Mouse (Mus musculus): ENCODE measurements around the gene Ugt1a1. TPM values are rescaled to one million over a fixed set of nuclear protein-coding genes. Genes with fewer than 3 reads are reported as not detected.

Gene Ugt1a1
- polyA plus RNA-seq, 1 experiment from 2014 or later: not detected

DNA sequence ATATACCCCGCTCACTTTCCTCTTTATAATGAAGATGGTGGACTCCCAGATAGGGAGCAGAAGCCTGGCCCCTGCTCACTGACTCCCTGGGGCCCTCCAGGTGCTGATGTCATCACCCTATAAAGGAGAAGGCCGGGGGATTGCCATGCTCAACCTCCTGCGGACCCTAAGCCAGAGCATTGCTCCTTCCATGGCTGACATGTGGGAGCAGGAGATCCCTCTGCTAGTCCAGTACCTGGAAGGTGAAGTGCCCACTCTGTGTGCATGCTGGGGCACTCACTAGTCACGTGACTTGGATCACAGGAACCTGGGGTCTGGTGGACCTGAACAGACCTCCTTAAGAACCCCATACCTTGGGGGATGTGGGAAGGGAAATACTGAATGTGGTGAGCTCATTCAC, 28.8 kb downstream of the Ugt1a1 start:
- Histone ChIP-seq H3K4me2 (no peak overlapping the region), H3K27ac (replicated peaks) (no peak overlapping the region), H3K9ac (no peak overlapping the region), H3K36me3 (no peaks in the 10 kb centered on the region), H3K4me1 (replicated peaks) (no peaks in the 10 kb centered on the region), H3K27me3 (no peaks in the 10 kb centered on the region), H3K9me3 (peaks cover 87% of the 10 kb centered on the region), H3K4me3 (no peak overlapping the region)
- WGBS: 73% methylated on average over 4 of the region's 4 CpGs
- no peak; the same call in 1 of the 2 replicates for ATAC-seq (ENCODE audit: low FRiP score, low read depth)

DNA sequence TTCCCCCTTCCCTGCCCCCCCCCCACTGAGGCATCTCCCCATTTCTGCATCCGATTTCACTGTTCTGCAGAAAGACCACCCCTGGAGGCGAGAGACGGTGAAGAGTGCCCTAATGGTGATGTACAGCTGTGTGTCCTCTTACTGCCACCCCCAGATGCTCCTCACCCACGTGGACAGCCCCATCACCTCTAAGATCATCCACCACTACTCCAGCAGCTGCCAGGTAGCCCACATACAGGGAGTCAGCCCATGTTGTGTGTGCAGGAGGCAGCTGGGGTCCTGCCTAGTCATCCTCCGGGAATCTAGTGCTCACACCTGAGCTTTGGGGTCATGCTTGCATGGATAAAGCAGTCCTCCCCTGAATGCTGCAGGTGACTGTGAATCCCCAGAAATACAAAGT, 32.1 kb downstream of the Ugt1a1 start:
- H3K36me3 ChIP-seq: no peaks in the 10 kb centered on the region
- no peak overlapping the region for H3K4me3 ChIP-seq
- ATAC-seq (ENCODE audit: low FRiP score, low read depth): no peak
- peaks cover 83% of the 10 kb centered on the region for H3K9me3 ChIP-seq
- H3K4me2 ChIP-seq: no peak overlapping the region
- no peak overlapping the region for H3K27ac ChIP-seq (replicated peaks)
- no peak overlapping the region for H3K9ac ChIP-seq
- H3K4me1 ChIP-seq (replicated peaks): no peaks in the 10 kb centered on the region
- 68% methylated on average over 5 of the region's 5 CpGs for WGBS
- no peaks in the 10 kb centered on the region for H3K27me3 ChIP-seq

DNA sequence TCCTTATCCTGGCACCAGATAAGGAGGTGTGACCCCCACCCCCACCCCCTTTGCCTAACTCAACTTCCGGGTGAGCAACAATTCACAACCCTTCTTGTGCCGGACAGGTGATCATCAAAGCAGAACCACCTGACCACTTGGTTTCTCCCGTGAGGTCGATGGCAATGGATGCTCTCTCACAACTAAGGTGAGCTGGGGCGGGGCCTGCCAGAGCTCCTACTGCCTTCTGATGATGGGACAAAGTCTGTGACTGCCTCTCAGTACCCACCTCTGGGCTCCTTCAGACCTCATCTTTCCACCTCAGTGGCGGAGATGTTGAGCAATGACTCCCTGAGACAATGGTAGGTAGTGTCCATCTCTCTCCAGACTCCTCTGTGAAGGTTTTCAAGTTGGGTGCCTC, 34.1 kb downstream of the Ugt1a1 start:
- H3K27ac ChIP-seq (replicated peaks): no peak overlapping the region
- 78% methylated on average over 6 of the region's 6 CpGs for WGBS
- no peaks in the 10 kb centered on the region for H3K27me3 ChIP-seq
- H3K4me2 ChIP-seq: no peak overlapping the region
- H3K9ac ChIP-seq: no peak overlapping the region
- no peak overlapping the region for H3K4me3 ChIP-seq
- no peaks in the 10 kb centered on the region for H3K36me3 ChIP-seq
- no peaks in the 10 kb centered on the region for H3K4me1 ChIP-seq (replicated peaks)
- peaks cover 83% of the 10 kb centered on the region for H3K9me3 ChIP-seq
- no peak for ATAC-seq (ENCODE audit: low FRiP score, low read depth)

- H3K4me2 ChIP-seq: no peak overlapping the region
- peaks cover 86% of the 10 kb centered on the region for H3K9me3 ChIP-seq
- no peak overlapping the region for H3K9ac ChIP-seq
- no peak overlapping the region for H3K27ac ChIP-seq (replicated peaks)
- H3K27me3 ChIP-seq: no peaks in the 10 kb centered on the region
- WGBS: 45% methylated on average over 6 of the region's 6 CpGs
- no peaks in the 10 kb centered on the region for H3K36me3 ChIP-seq
- no peak overlapping the region for H3K4me3 ChIP-seq
- ATAC-seq (ENCODE audit: low FRiP score, low read depth): no peak
- H3K4me1 ChIP-seq (replicated peaks): no peaks in the 10 kb centered on the region
Observed at GRCm38 (mm10) chr1:88246386-88246785, 34.6 kb downstream of the Ugt1a1 start.

GRCm38 (mm10) chr1:88247660-88248059, 35.9 kb downstream of the Ugt1a1 start:
- Histone ChIP-seq H3K27me3 (no peaks in the 10 kb centered on the region), H3K36me3 (no peaks in the 10 kb centered on the region), H3K27ac (replicated peaks) (no peak overlapping the region), H3K9me3 (peaks cover 80% of the 10 kb centered on the region), H3K4me1 (replicated peaks) (no peaks in the 10 kb centered on the region), H3K9ac (no peak overlapping the region), H3K4me2 (no peak overlapping the region), H3K4me3 (no peak overlapping the region)
- ATAC-seq (ENCODE audit: low FRiP score, low read depth): no peak
- WGBS: 55% methylated on average over 2 of the region's 2 CpGs

- no peaks in the 10 kb centered on the region for H3K36me3 ChIP-seq
- no peaks in the 10 kb centered on the region for H3K4me1 ChIP-seq (replicated peaks)
- no peak overlapping the region for H3K4me2 ChIP-seq
- no peak overlapping the region for H3K27ac ChIP-seq (replicated peaks)
- H3K9me3 ChIP-seq: peaks cover 78% of the 10 kb centered on the region
- H3K4me3 ChIP-seq: no peak overlapping the region
- no peaks in the 10 kb centered on the region for H3K27me3 ChIP-seq
- ATAC-seq (ENCODE audit: low FRiP score, low read depth): no peak
- no peak overlapping the region for H3K9ac ChIP-seq
- WGBS: 73% methylated on average over 4 of the region's 4 CpGs
Observed at GRCm38 (mm10) chr1:88248658-88249057, 36.9 kb downstream of the Ugt1a1 start.

DNA sequence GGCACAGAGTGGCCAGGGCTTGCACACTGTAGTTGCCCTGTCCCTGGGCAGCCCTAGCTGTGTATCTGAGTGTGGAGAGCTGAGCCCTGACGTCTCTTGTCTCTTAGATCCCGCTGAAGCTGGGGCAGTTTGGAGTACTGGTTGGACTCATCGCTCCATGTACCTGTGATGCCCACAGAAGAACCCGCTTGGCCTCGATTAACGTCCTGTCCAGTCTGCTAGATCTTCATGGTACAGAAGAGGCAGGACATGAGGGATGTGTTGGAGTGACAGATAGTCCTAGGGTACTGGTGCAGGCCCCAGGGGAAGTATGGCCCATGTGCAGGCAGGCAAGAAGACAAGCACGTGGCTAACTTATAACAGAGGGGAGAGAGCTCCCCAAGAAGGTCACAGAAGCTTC, 37.8 kb downstream of the Ugt1a1 start:
- H3K9ac ChIP-seq: no peak overlapping the region
- H3K4me1 ChIP-seq (replicated peaks): no peaks in the 10 kb centered on the region
- peaks cover 78% of the 10 kb centered on the region for H3K9me3 ChIP-seq
- no peak overlapping the region for H3K4me3 ChIP-seq
- no peaks in the 10 kb centered on the region for H3K27me3 ChIP-seq
- no peak overlapping the region for H3K4me2 ChIP-seq
- no peak for ATAC-seq (ENCODE audit: low FRiP score, low read depth)
- WGBS: 81% methylated on average over 7 of the region's 7 CpGs
- H3K36me3 ChIP-seq: no peaks in the 10 kb centered on the region
- no peak overlapping the region for H3K27ac ChIP-seq (replicated peaks)

GRCm38 (mm10) chr1:88250023-88250422, 38.3 kb downstream of the Ugt1a1 start:
- Histone ChIP-seq H3K9me3 (peaks cover 78% of the 10 kb centered on the region), H3K36me3 (no peaks in the 10 kb centered on the region), H3K4me2 (no peak overlapping the region), H3K27me3 (no peaks in the 10 kb centered on the region), H3K27ac (replicated peaks) (no peak overlapping the region), H3K4me3 (no peak overlapping the region), H3K9ac (no peak overlapping the region), H3K4me1 (replicated peaks) (no peaks in the 10 kb centered on the region)
- WGBS: 84% methylated on average over 5 of the region's 5 CpGs
- no peak for ATAC-seq (ENCODE audit: low FRiP score, low read depth)

GRCm38 (mm10) chr1:88253106-88253505, 41.3 kb downstream of the Ugt1a1 start:
- H3K27ac ChIP-seq (replicated peaks): no peak overlapping the region

DNA sequence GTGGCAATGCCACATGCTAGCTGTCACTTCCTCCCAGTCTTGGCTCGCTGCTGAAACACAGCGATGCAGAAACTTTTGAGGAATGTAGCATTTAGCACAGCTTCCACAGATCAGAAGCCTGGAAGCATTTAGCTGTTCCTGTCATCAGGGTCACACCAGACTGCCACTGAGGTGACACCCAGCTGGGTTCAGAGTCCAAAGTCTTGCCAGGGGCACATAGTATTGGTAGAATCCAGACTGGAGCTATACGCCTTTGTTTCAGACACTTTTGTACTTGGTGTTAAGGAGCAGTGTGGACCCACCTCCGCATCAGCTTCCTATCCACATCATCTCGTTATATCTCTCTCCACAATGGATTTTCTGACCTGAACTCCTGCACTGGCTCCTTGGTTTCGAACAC, 41.8 kb downstream of the Ugt1a1 start:
- no peak overlapping the region for H3K4me2 ChIP-seq
- H3K4me3 ChIP-seq: no peak overlapping the region
- H3K36me3 ChIP-seq: no peaks in the 10 kb centered on the region
- no peaks in the 10 kb centered on the region for H3K27me3 ChIP-seq
- peaks cover 68% of the 10 kb centered on the region for H3K9me3 ChIP-seq
- no peak overlapping the region for H3K27ac ChIP-seq (replicated peaks)
- WGBS: 77% methylated on average over 6 of the region's 6 CpGs
- H3K4me1 ChIP-seq (replicated peaks): no peaks in the 10 kb centered on the region
- no peak for ATAC-seq (ENCODE audit: low FRiP score, low read depth)
- H3K9ac ChIP-seq: no peak overlapping the region

More at GRCm38 (mm10) chr1:88253106-88253505, 41.3 kb downstream of the Ugt1a1 start:
- Histone ChIP-seq H3K4me3 (no peak overlapping the region), H3K9me3 (peaks cover 72% of the 10 kb centered on the region), H3K27me3 (no peaks in the 10 kb centered on the region), H3K4me2 (no peak overlapping the region), H3K9ac (no peak overlapping the region), H3K36me3 (no peaks in the 10 kb centered on the region), H3K4me1 (replicated peaks) (no peaks in the 10 kb centered on the region)
- 77% methylated on average over 8 of the region's 8 CpGs for WGBS
- ATAC-seq (ENCODE audit: low FRiP score, low read depth): no peak

DNA sequence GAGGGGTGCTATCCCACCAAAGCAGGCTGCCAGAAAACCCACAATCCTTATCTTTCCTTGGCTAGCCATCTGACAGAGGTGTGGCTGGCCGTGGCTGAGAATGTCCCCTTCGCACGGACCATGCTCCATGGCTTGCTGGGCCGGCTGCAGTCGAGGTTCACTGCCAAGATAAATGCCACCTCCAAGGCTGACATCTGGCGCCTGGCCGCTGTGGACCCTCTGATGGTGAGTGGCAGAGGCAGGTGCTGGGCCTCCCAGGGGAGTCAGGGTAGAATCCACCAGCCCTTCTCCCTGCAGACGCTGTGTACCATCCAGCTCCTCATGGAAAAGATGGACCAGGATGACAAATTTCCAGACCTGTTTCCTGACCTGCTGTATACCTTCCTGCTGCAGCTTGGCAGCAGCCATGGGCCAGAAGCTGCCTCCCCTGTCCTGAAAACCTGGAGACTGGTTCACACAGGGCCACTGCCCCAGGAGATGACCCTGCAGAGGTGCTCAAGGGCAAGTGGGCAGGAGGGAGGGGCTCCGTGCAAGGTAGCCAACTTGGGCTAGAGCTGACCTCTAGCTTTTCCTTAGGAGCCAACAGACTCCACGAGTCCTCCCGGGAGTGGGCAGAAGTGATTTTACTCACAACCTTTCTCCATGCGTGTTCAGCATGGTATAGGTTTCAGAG, 43.2 kb downstream of the Ugt1a1 start:
- Histone ChIP-seq H3K9me3 (peaks cover 54% of the 10 kb centered on the region), H3K4me2 (no peak overlapping the region), H3K27ac (replicated peaks) (no peak overlapping the region), H3K9ac (no peak overlapping the region), H3K4me3 (no peak overlapping the region), H3K36me3 (no peaks in the 10 kb centered on the region), H3K27me3 (no peaks in the 10 kb centered on the region), H3K4me1 (replicated peaks) (no peaks in the 10 kb centered on the region)
- 88% methylated on average over 12 of the region's 12 CpGs for WGBS
- ATAC-seq (ENCODE audit: low FRiP score, low read depth): no peak

DNA sequence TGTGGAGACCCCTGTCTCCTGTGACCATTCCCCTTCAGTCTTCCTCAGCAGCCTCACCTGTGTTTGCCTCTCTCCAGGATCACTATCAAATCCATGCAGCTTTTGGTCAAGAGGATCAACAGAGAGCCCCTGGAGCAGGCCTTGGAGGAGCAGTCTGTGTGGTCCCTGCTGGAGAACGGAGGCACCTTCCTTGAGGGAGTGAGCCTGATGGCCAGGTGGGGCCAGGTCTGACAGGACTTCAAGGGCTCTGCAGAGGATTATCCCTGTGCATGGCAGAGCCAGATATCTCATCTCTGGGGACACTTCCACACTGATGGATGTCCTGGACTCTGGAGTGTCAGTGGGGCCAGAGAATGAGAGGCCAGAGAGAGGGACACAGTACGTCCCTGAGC, 43.7 kb downstream of the Ugt1a1 start:
- peaks cover 48% of the 10 kb centered on the region for H3K9me3 ChIP-seq
- WGBS: 61% methylated on average over 2 of the region's 2 CpGs
- H3K27ac ChIP-seq (replicated peaks): no peak overlapping the region
- H3K36me3 ChIP-seq: no peaks in the 10 kb centered on the region
- H3K4me1 ChIP-seq (replicated peaks): no peaks in the 10 kb centered on the region
- no peak for ATAC-seq (ENCODE audit: low FRiP score, low read depth)
- no peak overlapping the region for H3K9ac ChIP-seq
- H3K27me3 ChIP-seq: no peaks in the 10 kb centered on the region
- no peak overlapping the region for H3K4me2 ChIP-seq
- H3K4me3 ChIP-seq: no peak overlapping the region
